Mouse (Mus musculus): ENCODE data around the gene Lrr1. TPM values are rescaled to one million over a fixed set of nuclear protein-coding genes. Genes with fewer than 3 reads are reported as not detected.

Gene Lrr1
- total and polyA plus RNA-seq, 3 experiments, result 14.1 to 23.1 TPM; not detected in 1

DNA sequence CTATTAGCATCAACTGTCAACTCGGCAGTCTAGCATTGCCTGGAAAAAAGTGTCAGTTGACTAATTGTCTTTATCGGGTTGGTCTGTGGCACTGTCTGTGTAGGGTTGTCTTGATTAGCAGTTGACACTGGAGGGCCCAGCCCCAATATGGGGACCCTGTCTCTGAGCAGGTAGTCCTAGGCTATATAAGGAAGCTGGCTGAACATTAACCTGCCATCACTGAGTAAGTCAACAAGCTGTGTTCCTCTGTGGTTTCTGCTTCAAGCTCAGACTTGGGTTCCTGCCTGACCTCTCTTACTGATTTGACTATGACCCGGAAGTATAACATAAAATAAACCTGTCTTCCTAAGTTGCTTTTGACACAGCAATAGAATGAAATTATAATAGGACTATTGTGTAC is 7.4 kb downstream of the Lrr1 start:
- H3K9ac ChIP-seq (ENCODE audit: control insufficient read depth, low read depth, low read length, poor library complexity, severe bottlenecking), result no peak overlapping the region
- no peaks in the 10 kb centered on the region for H3K4me1 ChIP-seq (ENCODE audit: control insufficient read depth in 1 of 2, insufficient read depth in 2 of 2, low read length in 2 of 2)
- DNase-seq (ENCODE audit: low read depth, low spot score), result no peak
- H3K27ac ChIP-seq (ENCODE audit: control insufficient read depth, low read depth, low read length), result no peak overlapping the region
- H3K4me3 ChIP-seq (ENCODE audit: control insufficient read depth in 1 of 2, insufficient read depth in 1 of 2, low read depth in 2 of 2, low read length in 2 of 2), result no peak overlapping the region
- H3K36me3 ChIP-seq (ENCODE audit: control insufficient read depth in 1 of 2, insufficient read depth in 2 of 2, low read length in 2 of 2), result no peaks in the 10 kb centered on the region; a peak in 3 of 4 replicates
- no peaks in the 10 kb centered on the region for H3K79me2 ChIP-seq (ENCODE audit: control insufficient read depth, insufficient read depth, low read length, poor library complexity)
- H3K27me3 ChIP-seq (ENCODE audit: control insufficient read depth in 1 of 2, insufficient read depth in 2 of 2, low read length in 2 of 2), result no peaks in the 10 kb centered on the region
- no peak for TF ChIP-seq EP300 (IDR thresholded peaks at IDR 0.05; ENCODE audit: low read depth in 1 of 2, low read length in 2 of 2)
- no peak for TF ChIP-seq CHD2 (IDR thresholded peaks at IDR 0.05; ENCODE audit: low read length)
- TF ChIP-seq ETS1 (IDR thresholded peaks at IDR 0.05; ENCODE audit: low read depth, low read length), result no peak
- TF ChIP-seq GABPA (IDR thresholded peaks at IDR 0.05; ENCODE audit: low read depth, low read length), result no peak
- no peak for TF ChIP-seq SMC3 (IDR thresholded peaks at IDR 0.05; ENCODE audit: low read depth, low read length)
- TF ChIP-seq RCOR1 (IDR thresholded peaks at IDR 0.05; ENCODE audit: low read depth, low read length), result no peak
- TF ChIP-seq RAD21 (IDR thresholded peaks at IDR 0.05; ENCODE audit: low read depth, low read length), result no peak
- TF ChIP-seq ZC3H11A (IDR thresholded peaks at IDR 0.05; ENCODE audit: low read depth, low read length), result no peak
- TF ChIP-seq ZNF384 (IDR thresholded peaks at IDR 0.05; ENCODE audit: low read depth, low read length), result no peak
- TF ChIP-seq BHLHE40 (IDR thresholded peaks at IDR 0.05; ENCODE audit: borderline replicate concordance, low read depth, low read length), result no peak
- TF ChIP-seq USF1 (IDR thresholded peaks at IDR 0.05; ENCODE audit: low read depth, low read length), result no peak
- TF ChIP-seq MYB (IDR thresholded peaks at IDR 0.05; ENCODE audit: low read depth, low read length), result no peak
- no peak for TF ChIP-seq POLR2A (IDR thresholded peaks at IDR 0.05; ENCODE audit: control insufficient read depth in 1 of 2, insufficient read depth in 1 of 2, low read depth in 1 of 2, low read length in 2 of 2, poor library complexity in 1 of 2)
- no peak for TF ChIP-seq MYC (IDR thresholded peaks at IDR 0.05; ENCODE audit: low read depth, low read length)
- no peak for TF ChIP-seq GATA1 (IDR thresholded peaks at IDR 0.05; ENCODE audit: low read depth, low read length)
- no peak for TF ChIP-seq ZKSCAN1 (IDR thresholded peaks at IDR 0.05; ENCODE audit: low read depth, low read length)
- TF ChIP-seq MXI1 (IDR thresholded peaks at IDR 0.05; ENCODE audit: low read depth, low read length), result no peak
- H3K9me3 ChIP-seq (replicated peaks; ENCODE audit: insufficient read depth, low read length), result no peaks in the 10 kb centered on the region

DNA sequence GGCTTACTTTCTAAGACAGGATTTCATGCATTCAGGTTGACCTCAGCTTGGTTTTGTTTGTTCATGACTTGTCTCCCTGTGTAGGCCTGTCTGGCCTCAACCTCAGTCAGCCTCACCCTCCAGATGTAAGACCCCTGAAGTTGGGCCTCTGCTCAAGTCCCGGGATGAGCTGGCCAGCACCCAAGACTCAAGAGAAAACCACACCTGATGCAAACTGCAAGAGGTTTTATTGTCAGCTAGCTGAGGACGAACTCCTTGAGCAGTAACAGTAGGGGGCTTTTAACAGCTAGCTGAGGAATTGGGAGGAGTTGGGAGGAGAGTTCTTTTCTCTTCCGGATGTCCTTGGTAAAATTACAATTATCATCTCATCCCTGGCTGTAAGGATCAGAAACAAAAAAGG is 8.9 kb downstream of the Lrr1 start:
- Histone ChIP-seq H3K4me3 (ENCODE audit: control insufficient read depth in 1 of 2, insufficient read depth in 1 of 2, low read depth in 2 of 2, low read length in 2 of 2) (no peak overlapping the region), H3K79me2 (ENCODE audit: control insufficient read depth, insufficient read depth, low read length, poor library complexity) (peaks cover 3% of the 10 kb centered on the region), H3K27ac (ENCODE audit: control insufficient read depth, low read depth, low read length) (no peak overlapping the region), H3K36me3 (ENCODE audit: control insufficient read depth in 1 of 2, insufficient read depth in 2 of 2, low read length in 2 of 2) (peaks cover 7 to 8% of the 10 kb centered on the region in 2 experiments), H3K4me1 (ENCODE audit: control insufficient read depth in 1 of 2, insufficient read depth in 2 of 2, low read length in 2 of 2) (peaks cover 2% of the 10 kb centered on the region in 2 experiments; a peak in 2 of 4 replicates), H3K9me3 (replicated peaks; ENCODE audit: insufficient read depth, low read length) (no peaks in the 10 kb centered on the region), H3K27me3 (ENCODE audit: control insufficient read depth in 1 of 2, insufficient read depth in 2 of 2, low read length in 2 of 2) (no peaks in the 10 kb centered on the region), H3K9ac (ENCODE audit: control insufficient read depth, low read depth, low read length, poor library complexity, severe bottlenecking) (no peak overlapping the region)
- no peak for DNase-seq (ENCODE audit: low read depth, low spot score)
- TF ChIP-seq ETS1 (IDR thresholded peaks at IDR 0.05; ENCODE audit: low read depth, low read length), result no peak
- TF ChIP-seq POLR2AphosphoS5 (IDR thresholded peaks at IDR 0.05; ENCODE audit: borderline replicate concordance, low read depth, low read length), result no peak
- no peak for TF ChIP-seq MYC (IDR thresholded peaks at IDR 0.05; ENCODE audit: low read depth, low read length)
- no peak for TF ChIP-seq NRF1 (IDR thresholded peaks at IDR 0.05; ENCODE audit: insufficient read depth, low read depth, low read length, poor library complexity, severe bottlenecking)
